Mouse (Mus musculus) kidney, postnatal 0 days (tissue): ENCODE data around the gene Tmem214. TPM values are rescaled to one million over a fixed set of nuclear protein-coding genes. Genes with fewer than 3 reads are reported as not detected.

ENCODE experiments used
- ATAC-seq: fragments of 200-750 bp; cut with Nextera tagmentation; replicated peaks from 2 replicates; pipeline ENCODE4 v1.8.0; 2017; ENCODE audit warnings: low read depth, moderate number of reproducible peaks, moderate TSS enrichment, moderate library complexity; ENCODE audit not compliant: low FRiP score
- DNase-seq: peaks from one replicate; pipeline ENCODE4 v3.0.0-alpha.2; 2016; ENCODE audit warnings: low spot score
- H3K27ac ChIP-seq: fragments of 300-500 bp; sonication (generic); 2 replicates; pipeline ENCODE4 v1.5.1; 2014; ENCODE audit warnings: mild to moderate bottlenecking
- H3K27me3 ChIP-seq: fragments of 300-500 bp; sonication (generic); 2 replicates; pipeline ENCODE4 v1.6.1; 2014; ENCODE audit warnings: low read length, mixed read lengths; ENCODE audit not compliant: insufficient read depth
- H3K36me3 ChIP-seq: fragments of 300-500 bp; sonication (generic); 2 replicates; pipeline ENCODE4 v1.6.1; 2014; ENCODE audit warnings: low read length, mixed read lengths; ENCODE audit not compliant: insufficient read depth
- H3K4me1 ChIP-seq: fragments of 300-500 bp; sonication (generic); replicated peaks from 2 replicates; pipeline ENCODE4 v1.6.1; 2014; ENCODE audit warnings: antibody characterized with exemption, low read length, mixed read lengths; ENCODE audit not compliant: insufficient read depth
- H3K4me2 ChIP-seq: fragments of 300-500 bp; sonication (generic); 2 replicates; pipeline ENCODE4 v1.6.1; 2014; ENCODE audit warnings: mild to moderate bottlenecking, low read length, moderate library complexity, mixed read lengths
- H3K4me3 ChIP-seq: fragments of 300-500 bp; sonication (generic); replicated peaks from 2 replicates; pipeline ENCODE4 v1.5.1; 2014; ENCODE audit warnings: low read depth, low read length
- H3K9ac ChIP-seq: fragments of 300-500 bp; sonication (generic); 2 replicates; pipeline ENCODE4 v1.6.1; 2014; ENCODE audit warnings: low read depth, low read length
- H3K9me3 ChIP-seq: fragments of 300-500 bp; sonication (generic); replicated peaks from 2 replicates; pipeline ENCODE4 v1.6.1; 2016; ENCODE audit warnings: low read length, inconsistent platforms, mixed read lengths
- CTCF ChIP-seq: IDR thresholded peaks from 2 replicates; pipeline ENCODE4 v1.5.1; 2016; ENCODE audit warnings: antibody characterized with exemption, low read depth, mild to moderate bottlenecking, moderate library complexity
- WGBS: fragments of 180-500 bp; shearing (Covaris S2); extraction: QIAGEN DNeasy Blood & Tissue Kit; methylation state at CpG from one replicate; pipeline ENCODE4 v1.1.7; 2014; 5-methylcytosine and 5-hydroxymethylcytosine counted together
- polyA plus RNA-seq: library from polyadenylated mRNA; unstranded; fragments of >200 nt; fragmentation: Nextera tagmentation; extraction: Ambion mirVana; gene quantifications from 2 replicates; pipeline ENCODE4 v1.2.1, GENCODE M21; 2015

Tmem214 gene
- polyA plus RNA-seq, 1 experiment from 2014 or later, result 67.3 TPM

- Histone ChIP-seq H3K4me2 (no peak overlapping the region), H3K27ac (no peak overlapping the region), H3K9ac (no peak overlapping the region), H3K9me3 (no peaks in the 10 kb centered on the region), H3K4me1 (peaks cover 7% of the 10 kb centered on the region), H3K36me3 (no peaks in the 10 kb centered on the region), H3K27me3 (no peaks in the 10 kb centered on the region), H3K4me3 (no peak overlapping the region)
- peak; percentile 47; the same call in 1 of the 2 replicates for TF ChIP-seq CTCF
- no peak for ATAC-seq
- no peak for DNase-seq
- WGBS, result 56% methylated on average over 3 of the region's 3 CpGs
Observed at GRCm38 (mm10) chr5:30855674-30856073, 12.1 kb upstream of the Tmem214 start.

- no peaks in the 10 kb centered on the region for H3K27me3 ChIP-seq
- no peaks in the 10 kb centered on the region for H3K36me3 ChIP-seq
- H3K9ac ChIP-seq, result no peak overlapping the region
- TF ChIP-seq CTCF, result peak; percentile 56; the same call in 1 of the 2 replicates
- peaks cover 3% of the 10 kb centered on the region for H3K4me1 ChIP-seq
- 79% methylated on average over 2 of the region's 2 CpGs for WGBS
- H3K27ac ChIP-seq, result no peak overlapping the region
- no peak for ATAC-seq
- no peak overlapping the region for H3K4me3 ChIP-seq
- no peaks in the 10 kb centered on the region for H3K9me3 ChIP-seq
- no peak overlapping the region for H3K4me2 ChIP-seq
- no peak for DNase-seq
Observed at GRCm38 (mm10) chr5:30856124-30856523, 11.7 kb upstream of the Tmem214 start.

GRCm38 (mm10) chr5:30863852-30864251 lies 4.0 kb upstream of the Tmem214 start:
- H3K4me1 ChIP-seq, result no peaks in the 10 kb centered on the region
- H3K9me3 ChIP-seq, result no peaks in the 10 kb centered on the region
- no peaks in the 10 kb centered on the region for H3K27me3 ChIP-seq
- DNase-seq, result peak; percentile 61
- WGBS, result 65% methylated on average over 4 of the region's 4 CpGs
- H3K4me2 ChIP-seq, result no peak overlapping the region
- TF ChIP-seq CTCF, result peak; percentile 50; the same call in 1 of the 2 replicates
- H3K4me3 ChIP-seq, result no peak overlapping the region
- peak; percentile 50; the same call in 1 of the 2 replicates for ATAC-seq
- no peak overlapping the region for H3K27ac ChIP-seq
- no peaks in the 10 kb centered on the region for H3K36me3 ChIP-seq
- no peak overlapping the region for H3K9ac ChIP-seq

- H3K9ac ChIP-seq, result no peak overlapping the region
- 52% methylated on average over 15 of the region's 15 CpGs for WGBS
- no peak overlapping the region for H3K27ac ChIP-seq
- no peak for DNase-seq
- no peaks in the 10 kb centered on the region for H3K36me3 ChIP-seq
- peak; percentile 9; the same call in 1 of the 2 replicates for ATAC-seq
- H3K9me3 ChIP-seq, result no peaks in the 10 kb centered on the region
- no peaks in the 10 kb centered on the region for H3K4me1 ChIP-seq
- no peak overlapping the region for H3K4me3 ChIP-seq
- TF ChIP-seq CTCF, result no peak
- H3K27me3 ChIP-seq, result no peaks in the 10 kb centered on the region
- no peak overlapping the region for H3K4me2 ChIP-seq
Observed at GRCm38 (mm10) chr5:30864322-30864721, 3.5 kb upstream of the Tmem214 start.

GRCm38 (mm10) chr5:30866871-30867270 lies 941 bp upstream of the Tmem214 start:
- Histone ChIP-seq H3K4me1 (peaks cover 6% of the 10 kb centered on the region), H3K4me2 (no peak overlapping the region), H3K9me3 (no peaks in the 10 kb centered on the region), H3K27me3 (no peaks in the 10 kb centered on the region), H3K36me3 (peaks cover 6% of the 10 kb centered on the region; the same call in 1 of the 2 replicates), H3K9ac (no peak overlapping the region), H3K27ac (no peak overlapping the region), H3K4me3 (no peak overlapping the region)
- 82% methylated on average over 3 of the region's 3 CpGs for WGBS
- no peak for ATAC-seq
- no peak for TF ChIP-seq CTCF
- DNase-seq, result no peak

- 9% methylated on average over 9 of the region's 9 CpGs for WGBS
- no peaks in the 10 kb centered on the region for H3K27me3 ChIP-seq
- H3K4me2 ChIP-seq, result peak overlapping the region; percentile 64
- H3K9me3 ChIP-seq, result no peaks in the 10 kb centered on the region
- peak overlapping the region; percentile 98 for H3K4me3 ChIP-seq
- ATAC-seq (no peak), DNase-seq (peak; percentile 41)
- peak overlapping the region; percentile 68; the same call in 1 of the 2 replicates for H3K27ac ChIP-seq
- peak overlapping the region; percentile 92; the same call in 1 of the 2 replicates for H3K9ac ChIP-seq
- peaks cover 6% of the 10 kb centered on the region for H3K4me1 ChIP-seq
- no peak for TF ChIP-seq CTCF
- H3K36me3 ChIP-seq, result peaks cover 26% of the 10 kb centered on the region
Observed at GRCm38 (mm10) chr5:30868981-30869380, 1.2 kb downstream of the Tmem214 start.
